Mouse (Mus musculus) ES-E14 (cell line): ENCODE measurements at regions not wholly inside any gene's neighbourhood (a gene's known extent, or its start where the extent isn't known, plus 50 kb on each side); places are given as distances from the start of the nearest gene placed in this dataset.

Experiments used
- DNase-seq: peaks from one replicate; pipeline ENCODE4 v3.0.0-alpha.2; 2013; ENCODE audit warnings: low read depth, low spot score
- H3K27ac ChIP-seq: 2 replicates; pipeline ENCODE4 v1.5.1; 2012; ENCODE audit warnings: low read depth, mild to moderate bottlenecking, low read length, moderate library complexity, mixed read lengths; ENCODE audit not compliant: poor library complexity, insufficient read depth, severe bottlenecking
- H3K36me3 ChIP-seq: 2 replicates; pipeline ENCODE4 v1.6.1; 2012; ENCODE audit warnings: mild to moderate bottlenecking, low read length, moderate library complexity, mixed read lengths; ENCODE audit not compliant: control insufficient read depth, poor library complexity, insufficient read depth, severe bottlenecking
- H3K4me1 ChIP-seq, 2 experiments: fragments of 150-350 bp in 1 of 2; sonication (generic) in 1 of 2; 2 replicates each; pipeline ENCODE4 v1.6.1; 2012; ENCODE audit warnings: low read length in 2 of 2, mild to moderate bottlenecking in 1 of 2, mixed read lengths in 1 of 2; ENCODE audit not compliant: control insufficient read depth in 2 of 2, insufficient read depth in 2 of 2, poor library complexity in 1 of 2
- H3K4me3 ChIP-seq, 2 experiments: fragments of 150-350 bp in 1 of 2; sonication (generic) in 1 of 2; 2 replicates each; pipeline ENCODE4 v1.5.1; 2012; ENCODE audit warnings: low read length in 2 of 2, low read depth in 1 of 2, mild to moderate bottlenecking in 1 of 2, mixed read lengths in 1 of 2; ENCODE audit not compliant: insufficient read depth in 1 of 2, poor library complexity in 1 of 2, severe bottlenecking in 1 of 2
- H3K9ac ChIP-seq: 2 replicates; pipeline ENCODE4 v1.6.1; 2012; ENCODE audit warnings: low read depth, mild to moderate bottlenecking, low read length, mixed read lengths; ENCODE audit not compliant: poor library complexity, insufficient read depth, severe bottlenecking
- H3K9me3 ChIP-seq: fragments of 150-350 bp; sonication (generic); 2 replicates; pipeline ENCODE4 v1.6.1; 2012; ENCODE audit warnings: low read depth, mild to moderate bottlenecking, low read length; ENCODE audit not compliant: control insufficient read depth, insufficient read depth
- CHD2 ChIP-seq: IDR thresholded peaks from 2 replicates; pipeline ENCODE4 v1.6.1; 2014; ENCODE audit warnings: mild to moderate bottlenecking, low read depth, low read length, inconsistent platforms
- HCFC1 ChIP-seq: IDR thresholded peaks from 2 replicates; pipeline ENCODE4 v1.6.1; 2012; ENCODE audit warnings: low read length, inconsistent platforms, borderline replicate concordance; ENCODE audit not compliant: insufficient read depth
- MAFK ChIP-seq: IDR thresholded peaks from 2 replicates; pipeline ENCODE4 v1.6.1; 2014; ENCODE audit warnings: mild to moderate bottlenecking, low read depth, low read length, inconsistent platforms; ENCODE audit not compliant: insufficient read depth
- ZC3H11A ChIP-seq: IDR thresholded peaks from 2 replicates; pipeline ENCODE4 v1.6.1; 2012; ENCODE audit warnings: low read depth, mild to moderate bottlenecking, inconsistent platforms, low read length, borderline replicate concordance
- ZNF384 ChIP-seq: IDR thresholded peaks from 2 replicates; pipeline ENCODE4 v1.6.1; 2012; ENCODE audit warnings: low read depth, low read length, inconsistent platforms
- in situ Hi-C, 2 experiments: fragments of 600-800 bp; cut with MboI; formaldehyde crosslinking; loops; one replicate each; pipeline ENCODE4 v1.15.1; 2025; ENCODE audit warnings: low sequenced_read_pairs in 2 of 2, inconsistent platforms in 1 of 2; ENCODE audit not compliant: unreplicated experiment in 2 of 2

DNA sequence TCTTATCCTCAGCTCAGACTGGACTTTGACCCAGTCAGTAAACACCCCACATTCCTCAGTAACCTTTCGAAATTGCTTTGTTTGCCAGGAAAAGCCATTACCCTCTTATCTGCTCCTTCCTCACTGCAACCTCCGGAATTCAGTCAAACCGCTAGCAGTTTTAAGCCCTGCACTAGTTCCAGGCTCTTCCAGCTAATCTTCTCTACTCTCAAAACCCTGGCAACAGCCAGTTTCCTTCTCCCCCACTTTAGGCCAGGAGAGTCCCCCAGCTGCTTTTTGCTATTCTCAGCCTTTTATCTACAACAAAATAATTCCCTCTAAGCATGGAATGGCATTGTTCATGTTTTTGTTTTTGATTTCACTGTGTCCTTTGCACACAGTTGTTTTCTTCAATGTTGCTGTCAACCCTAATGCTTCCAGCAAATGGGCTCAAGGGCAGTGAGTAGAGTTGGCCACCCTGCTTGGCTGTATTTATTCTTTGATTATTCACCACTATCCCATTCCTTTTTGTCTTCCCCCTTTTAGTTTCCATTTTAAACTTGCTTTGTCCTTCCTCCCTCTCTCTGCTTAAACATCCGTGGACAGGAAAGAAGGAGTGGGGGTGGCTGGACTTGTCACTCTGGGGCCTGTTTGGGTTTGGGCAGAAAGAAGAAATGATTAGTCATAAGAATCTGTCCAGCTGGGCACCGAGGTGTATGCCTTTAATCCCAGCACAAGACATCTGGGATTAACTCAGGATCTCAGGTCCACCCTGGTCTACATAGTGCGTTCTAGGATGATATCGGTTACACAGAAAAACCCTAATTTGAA lies 73.5 kb upstream of the Zcchc13 start:
- TF ChIP-seq MAFK = no peak
- TF ChIP-seq CHD2 = no peak
- TF ChIP-seq ZNF384 = no peak
- TF ChIP-seq ZC3H11A = no peak
- TF ChIP-seq HCFC1 = no peak
- Histone ChIP-seq H3K9me3 (no peaks in the 10 kb centered on the region), H3K4me3 (no peak overlapping the region), H3K36me3 (no peaks in the 10 kb centered on the region), H3K27ac (no peak overlapping the region), H3K4me1 (0 out of 4 replicates have a peak, but pooled peaks cover 0 to 2% of the 10 kb centered on the region in 2 experiments), H3K9ac (no peak overlapping the region)
- no peak for DNase-seq
- in situ Hi-C loops = no loop called here

GRCm38 (mm10) chrX:103557496-103557895 lies 72.9 kb upstream of the Zcchc13 start:
- no peak for DNase-seq
- Histone ChIP-seq H3K9ac (no peak overlapping the region), H3K9me3 (no peaks in the 10 kb centered on the region), H3K4me3 (no peak overlapping the region), H3K4me1 (0 out of 4 replicates have a peak, but pooled peaks cover 0 to 2% of the 10 kb centered on the region in 2 experiments), H3K36me3 (no peaks in the 10 kb centered on the region), H3K27ac (no peak overlapping the region)
- in situ Hi-C loops = no loop called here
- TF ChIP-seq ZNF384 = no peak
- TF ChIP-seq HCFC1 = no peak
- TF ChIP-seq MAFK = no peak
- no peak for TF ChIP-seq CHD2
- no peak for TF ChIP-seq ZC3H11A

DNA sequence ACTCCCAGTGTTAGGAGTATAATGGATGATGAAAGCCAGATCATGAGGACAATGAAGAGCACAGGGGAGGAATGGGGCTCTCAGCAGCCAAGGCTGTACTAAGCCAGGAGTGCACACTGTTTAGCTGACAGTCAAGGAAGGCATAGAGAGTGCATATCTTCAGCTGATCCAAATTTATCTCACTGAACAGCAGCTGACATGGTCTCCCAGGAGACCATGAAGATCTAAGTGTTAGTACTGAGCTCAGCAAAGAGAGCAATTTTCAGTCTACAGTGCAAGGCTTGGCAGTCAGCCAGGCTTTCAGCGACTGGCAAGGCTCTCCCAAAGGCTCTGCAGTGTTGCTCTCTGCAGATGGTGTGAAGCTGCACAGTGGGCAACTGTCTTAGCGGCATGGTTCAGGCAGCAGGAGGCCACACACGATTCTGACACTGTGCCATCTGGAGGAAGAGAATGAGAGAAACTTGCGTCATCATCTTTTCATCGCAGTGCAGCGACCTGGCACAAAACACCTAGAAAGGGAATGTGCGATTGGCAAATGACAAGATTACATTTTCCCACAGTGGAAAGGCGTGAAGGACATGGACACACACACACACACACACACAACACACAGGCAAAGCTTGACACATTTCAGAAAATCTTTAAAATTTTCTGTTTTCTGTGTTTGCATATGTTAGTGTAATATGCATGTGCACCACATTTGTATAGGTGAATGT lies 66.7 kb upstream of the Zcchc13 start:
- Histone ChIP-seq H3K36me3 (no peaks in the 10 kb centered on the region), H3K9ac (no peak overlapping the region), H3K27ac (no peak overlapping the region), H3K9me3 (no peaks in the 10 kb centered on the region), H3K4me1 (no peaks in the 10 kb centered on the region), H3K4me3 (no peak overlapping the region)
- in situ Hi-C loops = no loop called here
- DNase-seq = no peak
- no peak for TF ChIP-seq MAFK
- TF ChIP-seq ZNF384 = no peak
- no peak for TF ChIP-seq ZC3H11A
- TF ChIP-seq HCFC1 = no peak
- no peak for TF ChIP-seq CHD2

GRCm38 (mm10) chrX:103573344-103573743 lies 57.0 kb upstream of the Zcchc13 start:
- Histone ChIP-seq H3K36me3 (no peaks in the 10 kb centered on the region), H3K9me3 (no peaks in the 10 kb centered on the region), H3K27ac (no peak overlapping the region), H3K4me1 (no peaks in the 10 kb centered on the region), H3K9ac (no peak overlapping the region), H3K4me3 (no peak overlapping the region)
- DNase-seq = no peak
- in situ Hi-C loops = no loop called here
- TF ChIP-seq HCFC1 (no peak), CHD2 (no peak)
